Mouse (Mus musculus): Measurements from ENCODE around the gene Bod1l.

GRCm38 (mm10) chr5:41805085-41805484 lies 39.0 kb downstream of the Bod1l start:
- TF ChIP-seq CTCF (IDR thresholded peaks at IDR 0.05; ENCODE audit: insufficient read depth, low read length) (no peak), POLR2A (IDR thresholded peaks at IDR 0.05; ENCODE audit: borderline replicate concordance, extremely low read depth, low read depth, low read length) (no peak)
